Mouse (Mus musculus) heart, adult 9 months (tissue): ENCODE results near the gene Sycn.

Experiments
- DNase-seq, 2 experiments: peaks; one replicate each; pipeline ENCODE4 v3.0.0; 2022; ENCODE audit warnings: low spot score in 2 of 2

Sycn gene

GRCm38 (mm10) chr7:28558486-28558885 is 17.8 kb downstream of the Sycn start:
- DNase-seq, result peak; percentile 61 to 64

- no peak for DNase-seq
Observed at GRCm38 (mm10) chr7:28560856-28561255, 20.2 kb downstream of the Sycn start.

- DNase-seq, result no peak
Observed at GRCm38 (mm10) chr7:28561967-28562366, 21.3 kb downstream of the Sycn start.

GRCm38 (mm10) chr7:28562371-28562770 is 21.7 kb downstream of the Sycn start:
- DNase-seq, result no peak

DNA sequence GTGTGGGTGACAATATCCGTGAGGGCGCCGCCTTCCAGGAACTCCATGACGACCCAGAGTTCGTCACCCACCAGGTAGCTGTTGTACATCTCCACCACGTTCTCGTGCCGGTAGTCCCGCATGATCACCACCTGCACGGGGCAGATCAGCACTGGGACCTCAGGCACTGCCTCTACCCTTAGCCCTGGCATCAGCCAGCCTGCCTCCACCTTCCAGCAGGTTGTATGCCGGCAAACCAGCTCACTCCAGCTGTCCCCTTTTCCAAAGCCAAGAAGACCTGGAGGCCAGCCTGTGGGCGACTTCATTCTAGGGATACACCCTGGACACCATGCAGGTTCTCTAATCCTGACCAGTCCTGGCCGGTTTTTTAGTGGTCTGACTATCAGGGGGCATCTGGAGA is 22.3 kb downstream of the Sycn start:
- DNase-seq, result no peak

DNA sequence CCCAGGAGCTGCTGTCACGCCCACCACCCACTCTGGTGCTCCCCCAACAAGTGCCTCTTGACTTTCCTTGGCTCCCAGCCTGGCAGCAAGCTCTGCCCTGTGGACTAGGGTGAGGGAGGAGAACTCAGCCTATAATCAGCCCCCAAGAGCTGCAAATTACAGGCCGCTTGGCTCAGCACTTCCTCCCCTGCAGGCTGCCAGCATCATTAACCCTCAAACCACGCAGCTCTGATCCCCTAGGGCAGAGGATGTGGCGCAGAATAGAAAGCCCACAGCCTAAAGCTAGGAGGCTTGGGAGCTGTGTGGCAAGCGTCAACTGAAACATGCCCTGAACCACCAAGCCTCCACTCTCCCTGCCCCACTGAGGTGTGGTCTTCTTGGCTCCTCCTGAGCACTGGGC is 24.7 kb downstream of the Sycn start:
- DNase-seq, result no peak

- DNase-seq, result no peak
Observed at GRCm38 (mm10) chr7:28567539-28567938, 26.9 kb downstream of the Sycn start.

DNA sequence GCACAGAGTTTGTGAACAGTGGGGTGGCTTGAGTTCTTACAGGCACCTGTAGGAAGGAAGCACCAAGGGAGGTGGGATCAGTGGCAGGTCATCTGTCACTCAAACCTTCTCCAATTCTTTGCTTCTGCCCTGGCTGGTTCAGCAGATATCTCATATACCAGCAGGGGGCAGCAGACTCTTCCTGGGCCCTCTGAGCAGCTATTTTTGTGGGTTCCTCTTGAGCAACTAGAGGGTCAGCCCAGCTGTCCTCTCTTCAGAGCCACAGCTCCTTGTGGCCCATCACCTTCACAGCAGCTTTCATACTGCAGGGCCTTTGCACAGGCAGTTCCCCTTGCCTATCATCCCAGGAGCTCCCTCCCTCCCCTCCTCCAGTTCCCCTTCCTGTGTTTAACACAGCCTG is 27.6 kb downstream of the Sycn start:
- DNase-seq, result peak in 1 of 2 experiments; percentile 64

DNA sequence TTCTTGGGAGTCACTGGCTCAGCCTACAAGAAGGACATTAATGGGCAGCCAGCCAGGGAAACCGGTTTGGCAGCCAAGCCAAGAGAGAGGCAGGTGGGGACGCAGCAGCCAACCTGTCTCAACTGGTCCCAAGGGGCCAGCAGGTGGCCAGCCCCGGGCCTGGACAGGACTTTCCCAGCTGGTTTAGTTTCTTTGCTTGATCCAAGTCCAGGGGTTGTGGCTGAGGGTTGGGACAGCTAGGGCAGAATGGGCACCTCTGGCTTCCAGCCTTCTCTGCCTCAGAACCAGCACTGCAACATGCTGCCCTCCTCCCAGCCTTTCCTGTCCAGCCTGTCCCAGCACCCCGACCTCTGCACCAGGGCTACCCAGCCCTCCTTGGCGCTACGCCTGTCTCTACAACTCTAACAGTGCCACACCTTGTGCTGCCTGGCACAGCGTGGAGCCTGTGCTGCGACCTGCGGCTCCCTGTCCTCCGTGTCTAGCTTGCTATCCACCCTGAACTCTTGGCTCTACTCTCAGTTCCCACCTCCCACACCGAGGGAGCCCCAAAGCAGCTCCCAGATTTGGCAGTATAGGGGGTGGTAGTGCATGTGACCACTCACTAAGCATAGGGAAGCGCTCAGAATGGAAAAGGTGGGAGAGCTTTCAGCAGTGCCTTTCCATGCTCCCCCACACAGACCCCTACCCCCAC is 29.8 kb downstream of the Sycn start:
- peak in 1 of 2 experiments; percentile 29 for DNase-seq

DNA sequence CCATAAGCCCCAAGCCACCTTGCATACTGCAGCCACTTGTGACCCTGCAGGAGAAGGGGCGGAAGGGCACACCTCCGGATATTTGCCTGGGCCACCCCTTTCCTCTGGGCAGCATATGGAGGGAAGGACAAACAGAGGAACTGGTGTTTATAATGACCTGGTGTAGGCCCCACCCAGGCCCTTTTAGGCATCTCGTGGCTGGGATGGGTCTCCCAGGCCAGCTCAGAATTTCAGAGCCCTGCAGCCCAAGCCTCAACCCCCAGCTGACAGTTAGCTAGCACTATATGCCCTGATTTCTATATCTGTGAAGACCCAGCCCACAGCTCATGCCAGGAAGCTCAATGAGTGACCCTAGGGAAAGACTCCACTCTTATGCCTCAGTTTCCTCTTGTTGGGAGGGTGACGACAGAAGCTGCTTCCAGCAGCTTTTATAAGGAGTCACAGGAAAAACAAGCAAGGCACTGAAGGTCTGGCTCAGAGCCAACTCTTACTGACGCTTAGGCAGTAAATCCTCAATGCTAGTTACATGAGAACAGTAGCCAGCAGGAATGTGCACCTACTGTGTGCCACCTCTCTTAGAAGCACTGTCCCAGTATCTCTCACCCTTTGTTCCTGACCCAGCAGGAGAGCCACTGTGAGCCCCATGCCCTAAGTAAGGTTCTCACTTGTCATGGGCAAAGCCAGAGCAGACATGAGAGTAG is 30.4 kb downstream of the Sycn start:
- DNase-seq, result peak in 1 of 2 experiments; percentile 23

DNA sequence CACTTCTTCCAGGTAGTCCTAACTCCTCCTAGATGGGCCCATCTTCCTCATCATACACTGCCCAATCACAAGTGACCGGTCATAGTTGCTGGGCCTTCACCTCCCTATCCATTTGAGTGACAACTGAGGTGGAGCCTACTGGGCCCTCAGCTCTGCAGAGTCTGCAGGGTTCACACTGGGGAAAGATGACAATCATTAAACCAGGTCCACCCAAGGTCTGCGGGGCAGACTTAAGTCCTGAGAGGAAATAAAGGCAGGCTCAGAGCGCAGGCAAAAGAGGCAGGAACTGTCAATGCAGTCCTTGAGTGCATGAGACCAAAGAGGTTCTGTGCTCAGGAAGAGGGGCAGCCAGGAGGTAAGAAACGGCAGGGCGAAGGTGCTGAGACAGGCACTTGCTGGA is 32.0 kb downstream of the Sycn start:
- DNase-seq, result no peak

GRCm38 (mm10) chr7:28573236-28573635 is 32.6 kb downstream of the Sycn start:
- DNase-seq, result no peak

GRCm38 (mm10) chr7:28575597-28575996 is 34.9 kb downstream of the Sycn start:
- DNase-seq, result no peak

DNA sequence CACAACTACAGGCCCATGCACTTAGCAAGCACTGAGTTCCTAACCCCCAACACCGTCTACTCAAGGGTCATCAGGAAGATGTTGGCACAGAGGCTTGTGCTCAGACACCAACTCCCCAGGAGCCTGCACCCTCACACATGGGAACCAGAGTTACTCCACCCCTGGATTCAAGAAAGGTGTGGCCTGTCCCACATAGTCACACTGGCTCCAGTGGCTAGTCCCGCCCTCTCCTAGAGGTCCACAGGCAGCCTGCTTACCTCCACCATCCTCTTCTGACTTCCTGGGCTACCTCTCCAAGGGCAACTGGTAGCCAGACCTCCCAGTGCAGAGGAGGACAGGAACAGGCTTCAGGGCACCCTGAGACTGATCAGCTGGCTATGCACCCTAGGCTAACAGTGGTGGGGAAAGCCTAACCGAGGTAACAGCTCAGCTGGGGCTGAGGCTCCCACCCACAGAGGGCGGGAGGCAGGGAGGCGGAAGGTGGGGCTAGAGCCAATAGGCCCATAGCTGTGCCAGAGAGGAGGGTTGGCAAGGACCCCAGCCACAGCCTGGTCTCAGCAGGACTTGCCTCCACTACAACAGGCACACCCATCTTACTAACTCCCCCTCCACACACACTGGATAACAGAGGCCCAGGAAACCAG is 35.7 kb downstream of the Sycn start:
- peak; percentile 55 to 71 for DNase-seq

- DNase-seq, result peak in 1 of 2 experiments; percentile 15
Observed at GRCm38 (mm10) chr7:28577826-28578542, 37.3 kb downstream of the Sycn start.

DNA sequence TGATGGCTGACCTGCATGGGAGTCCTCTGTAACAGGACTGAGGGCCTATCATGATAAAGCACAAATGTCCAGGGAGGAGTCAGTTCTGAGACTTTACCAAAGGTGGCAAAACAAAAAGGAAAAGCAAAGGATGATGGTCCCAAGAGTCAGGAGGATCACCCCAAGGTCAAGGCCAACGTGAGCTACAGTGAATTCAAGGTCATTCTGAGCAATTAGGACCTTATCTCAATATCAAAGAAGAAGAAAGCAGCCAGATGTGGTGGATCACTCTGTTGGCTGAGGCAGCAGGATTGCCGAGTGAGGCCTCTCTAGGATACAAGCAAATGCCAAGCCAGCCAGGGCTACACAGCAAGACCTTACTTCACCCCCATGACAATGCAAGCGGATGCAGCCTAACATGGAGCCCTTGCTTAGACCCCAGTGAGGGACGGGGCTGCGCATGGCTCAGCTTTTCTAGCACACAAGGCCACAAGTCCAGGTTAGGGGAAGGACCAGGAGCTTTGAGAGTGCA is 37.9 kb downstream of the Sycn start:
- no peak for DNase-seq

GRCm38 (mm10) chr7:28579826-28580225 is 39.1 kb downstream of the Sycn start:
- DNase-seq, result no peak

- DNase-seq, result no peak
Observed at GRCm38 (mm10) chr7:28581721-28582120, 41.0 kb downstream of the Sycn start.

DNA sequence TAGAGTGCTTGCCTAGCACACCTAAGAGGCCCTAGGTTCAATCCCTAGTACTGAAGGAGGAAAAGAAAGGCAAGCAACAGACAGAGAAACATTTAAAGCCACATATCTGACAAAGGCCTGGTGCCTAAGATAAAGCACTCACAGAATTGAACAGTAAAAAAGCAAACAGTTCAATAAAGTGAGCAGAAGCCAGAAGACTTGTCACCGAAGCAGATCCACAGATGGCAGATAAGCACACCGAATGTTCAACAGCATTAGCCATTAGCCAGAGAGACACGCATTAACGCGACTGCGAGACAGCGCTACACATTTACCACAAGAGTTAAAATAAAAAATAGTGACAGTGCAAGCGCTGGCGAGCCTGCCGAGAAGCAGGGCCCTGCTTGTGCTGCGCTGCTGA is 42.2 kb downstream of the Sycn start:
- DNase-seq, result no peak

DNA sequence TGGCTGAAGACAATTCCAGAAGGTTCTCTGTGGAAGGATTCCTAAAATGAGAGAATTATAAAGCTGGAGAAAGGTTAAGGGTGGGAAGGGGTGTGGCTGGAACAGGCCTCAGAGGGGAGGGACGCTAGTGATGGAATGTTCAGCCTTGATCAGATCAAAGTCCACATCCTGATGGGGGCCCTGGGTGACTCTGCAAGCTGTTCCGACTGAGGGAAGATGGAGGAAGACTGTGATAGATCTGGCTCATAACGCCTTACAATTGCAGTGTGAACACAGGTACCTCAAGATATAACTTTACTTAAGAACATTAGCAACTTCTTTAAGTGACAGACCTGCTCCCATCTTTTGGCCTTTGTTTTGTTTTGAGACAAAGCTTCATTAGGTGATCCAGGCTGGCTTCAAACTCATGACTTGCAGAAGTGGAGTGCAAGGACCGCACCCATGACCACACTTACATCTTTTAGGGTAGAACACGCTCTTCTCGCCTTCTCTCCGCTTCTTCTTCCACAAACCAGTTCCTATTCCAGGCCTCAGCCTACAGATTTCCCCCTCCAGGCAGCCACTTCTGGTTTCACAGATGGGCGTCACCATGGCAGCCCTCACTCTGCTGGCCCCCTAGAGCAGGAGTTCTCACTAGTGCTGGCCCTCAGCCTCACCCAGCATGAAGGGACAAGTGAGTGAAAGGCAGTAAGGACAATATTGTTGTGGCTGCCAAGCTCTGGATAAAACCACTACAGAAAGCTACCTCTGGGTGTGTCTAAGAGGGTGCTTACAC is 43.1 kb downstream of the Sycn start:
- no peak for DNase-seq

GRCm38 (mm10) chr7:28584468-28584867 is 43.8 kb downstream of the Sycn start:
- no peak for DNase-seq
